Mouse (Mus musculus) thymus, postnatal 14 days (tissue): ENCODE measurements around the gene Accs.

Experiments
- DNase-seq: peaks from one replicate; pipeline ENCODE4 v3.0.0; 2021

Gene Accs

GRCm38 (mm10) chr2:93849505-93850089 lies at the start of gene Accs:
Accs (minus strand) TSS chr2:93849943.
- peak; percentile 61 for DNase-seq

GRCm38 (mm10) chr2:93891611-93892280 lies 42.0 kb upstream of the Accs start:
- DNase-seq, result no peak

GRCm38 (mm10) chr2:93890143-93890542 lies 40.4 kb upstream of the Accs start:
- no peak for DNase-seq

- DNase-seq, result no peak
These were observed 39.3 kb upstream of the Accs start for GRCm38 (mm10) chr2:93889071-93889470.

- DNase-seq, result no peak
These were observed 38.6 kb upstream of the Accs start for GRCm38 (mm10) chr2:93888366-93888765.

GRCm38 (mm10) chr2:93887273-93887672 lies 37.5 kb upstream of the Accs start:
- no peak for DNase-seq

- DNase-seq, result no peak
These were observed 36.5 kb upstream of the Accs start for GRCm38 (mm10) chr2:93886013-93886794.

GRCm38 (mm10) chr2:93883066-93883465 lies 33.3 kb upstream of the Accs start:
- DNase-seq, result no peak

GRCm38 (mm10) chr2:93881640-93882367 lies 32.1 kb upstream of the Accs start:
- no peak for DNase-seq

GRCm38 (mm10) chr2:93880981-93881380 lies 31.2 kb upstream of the Accs start:
- no peak for DNase-seq

GRCm38 (mm10) chr2:93880450-93880849 lies 30.7 kb upstream of the Accs start:
- no peak for DNase-seq

- DNase-seq, result no peak
These were observed 27.3 kb upstream of the Accs start for GRCm38 (mm10) chr2:93877005-93877404.

- no peak for DNase-seq
These were observed 24.9 kb upstream of the Accs start for GRCm38 (mm10) chr2:93874606-93875005.

GRCm38 (mm10) chr2:93874227-93874514 lies 24.4 kb upstream of the Accs start:
- no peak for DNase-seq

GRCm38 (mm10) chr2:93873449-93874226 lies 23.9 kb upstream of the Accs start:
- no peak for DNase-seq

GRCm38 (mm10) chr2:93872257-93872656 lies 22.5 kb upstream of the Accs start:
- DNase-seq, result no peak

GRCm38 (mm10) chr2:93871411-93871925 lies 21.7 kb upstream of the Accs start:
- no peak for DNase-seq

GRCm38 (mm10) chr2:93870842-93871241 lies 21.1 kb upstream of the Accs start:
- DNase-seq, result peak; percentile 45

GRCm38 (mm10) chr2:93869107-93869600 lies 19.4 kb upstream of the Accs start, which contains the start of gene Accsl:
Accsl (minus strand) TSS chr2:93869157.
- DNase-seq, result no peak

- no peak for DNase-seq
These were observed 18.8 kb upstream of the Accs start for GRCm38 (mm10) chr2:93868566-93868965.

GRCm38 (mm10) chr2:93863229-93863628 lies 13.5 kb upstream of the Accs start:
- DNase-seq, result no peak

- DNase-seq, result no peak
These were observed 9.1 kb upstream of the Accs start for GRCm38 (mm10) chr2:93858845-93859244.
